Mouse (Mus musculus): Measurements from ENCODE around the gene Gm28308. TPM values are rescaled to one million over a fixed set of nuclear protein-coding genes. Genes with fewer than 3 reads are reported as not detected.

Gene Gm28308
- total RNA-seq, 2 experiments from 2014 or later, result not detected

DNA sequence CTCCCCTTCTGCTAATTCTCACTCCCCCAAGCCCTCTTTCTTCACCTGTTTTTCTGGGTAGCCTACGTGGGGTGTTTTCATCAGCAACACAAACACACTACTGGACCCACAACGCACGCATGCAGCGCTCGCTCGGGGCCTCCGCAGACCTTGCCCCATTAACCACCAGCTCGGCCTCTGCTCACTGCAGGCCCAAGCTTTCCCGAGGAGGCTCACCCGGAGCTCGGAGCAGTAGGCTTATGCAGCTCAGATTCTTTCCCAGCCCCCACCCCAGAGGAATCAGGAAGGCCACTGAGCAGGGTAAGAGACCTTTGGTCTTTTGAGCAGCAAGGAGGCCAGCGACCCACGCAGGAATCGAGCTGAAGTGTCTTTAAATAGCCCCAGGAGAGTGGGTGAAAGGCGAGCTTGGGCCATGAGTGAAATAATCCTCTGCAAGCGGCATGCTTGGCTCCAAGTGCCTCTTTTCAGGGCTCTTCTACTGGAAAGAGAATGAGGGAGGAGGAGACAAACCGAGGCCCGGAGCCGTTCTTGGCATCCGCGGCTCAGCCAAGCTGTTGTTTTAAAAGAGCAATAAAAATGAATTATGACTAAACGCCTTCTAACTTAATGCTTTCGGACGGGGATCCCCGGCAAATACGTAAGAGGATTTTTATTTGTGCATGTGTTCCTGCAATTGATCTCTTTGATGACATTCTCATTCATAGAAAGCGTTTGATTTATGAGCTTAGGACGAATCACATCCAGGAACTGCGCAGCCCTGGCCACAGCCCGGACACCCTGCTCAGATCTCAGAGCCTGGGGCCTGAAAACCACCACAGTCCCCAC lies 52.4 kb downstream of the Gm28308 start:
- intact Hi-C loops (cut with DNase I), result no loop called here
- no peak for DNase-seq

- intact Hi-C loops (cut with DNase I), result loop anchor here (5.0 kb wide), 1 partner anchor 153 kb away; no protein-coding TSS in a partner anchor
- DNase-seq, result no peak
Observed at GRCm38 (mm10) chr6:52159979-52160378, 53.2 kb downstream of the Gm28308 start.

DNA sequence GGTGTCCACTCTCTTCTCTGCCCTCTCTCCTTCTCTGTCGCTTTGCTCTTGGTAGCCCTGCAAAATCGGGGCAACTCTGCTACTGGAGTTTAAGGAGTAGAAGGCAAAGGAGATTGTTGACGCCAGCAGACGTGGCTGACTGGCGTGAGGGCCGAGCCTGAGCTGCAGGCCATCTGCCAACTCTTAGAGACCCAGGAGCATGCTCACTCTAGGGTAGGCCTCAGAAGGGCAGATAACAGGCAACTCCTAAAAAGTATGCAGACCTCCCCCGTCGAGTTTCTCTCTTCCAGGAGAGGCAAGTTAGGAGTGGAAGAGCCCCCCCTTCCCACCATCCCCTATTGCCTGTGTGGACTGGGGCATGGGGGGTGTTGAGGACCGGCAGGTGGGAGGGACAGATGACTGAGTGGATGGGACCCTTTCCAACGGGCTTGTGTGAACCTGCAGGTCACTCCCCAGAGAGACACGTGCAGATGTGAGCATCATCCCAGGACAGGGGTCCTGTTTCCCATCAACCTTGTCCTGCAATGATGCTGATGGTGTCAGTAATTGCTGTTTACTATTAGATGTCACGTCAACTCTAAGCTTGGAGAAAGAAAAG lies 53.9 kb downstream of the Gm28308 start:
- DNase-seq, result no peak
- intact Hi-C loops (cut with DNase I), result loop anchor here (5.0 kb wide), 1 partner anchor 152 kb away; no protein-coding TSS in a partner anchor

DNA sequence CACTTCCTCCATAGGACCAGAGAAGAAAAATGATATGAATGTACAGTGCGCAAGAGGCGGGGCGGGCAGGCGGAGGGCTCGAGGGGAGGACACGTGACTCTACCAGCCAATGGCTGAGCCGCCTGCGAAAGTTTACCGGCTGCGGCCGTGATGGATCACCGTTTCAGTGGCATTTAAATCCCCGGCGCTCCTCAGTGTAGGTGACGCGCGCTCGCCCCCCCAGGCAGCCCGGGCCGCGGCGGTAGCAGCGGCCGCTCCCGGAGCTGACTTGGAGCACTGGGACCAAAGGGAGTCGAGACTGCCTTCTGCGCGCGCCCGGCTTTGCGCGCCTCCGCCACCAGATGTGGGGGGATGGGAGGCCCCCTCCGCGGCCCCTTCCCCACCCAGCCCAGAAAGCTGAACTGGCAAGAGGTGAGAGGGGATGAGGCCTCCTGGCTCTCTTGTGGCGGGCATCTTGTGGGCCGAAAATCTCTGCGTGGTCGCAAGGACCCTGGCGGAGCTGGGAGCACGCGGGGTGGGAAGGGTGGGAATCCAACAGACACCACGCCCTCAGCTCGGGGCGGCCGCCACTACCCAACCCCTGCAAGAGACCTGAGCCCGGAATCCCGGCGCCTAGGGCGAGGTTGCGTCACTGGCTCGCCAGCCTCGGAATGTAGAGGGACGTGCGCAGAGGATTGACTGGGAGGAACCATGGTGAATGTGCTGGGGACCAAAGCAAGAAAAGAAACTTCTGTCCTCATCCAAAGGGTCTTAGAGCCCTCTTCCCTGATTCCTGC lies 54.7 kb downstream of the Gm28308 start, which contains the start of gene Hoxa1:
TSS of gene Hoxa1 (minus strand) at position 42 of the 776 bp plus-strand sequence.
- intact Hi-C loops (cut with DNase I), result loop anchor here (5.0 kb wide), 1 partner anchor 151 kb away; no protein-coding TSS in a partner anchor
- peak; percentile 53 for DNase-seq

- intact Hi-C loops (cut with DNase I), result loop anchor here (5.0 kb wide), 1 partner anchor 150 kb away; no protein-coding TSS in a partner anchor
- DNase-seq, result no peak
Observed at GRCm38 (mm10) chr6:52157466-52158275, 55.5 kb downstream of the Gm28308 start.

- DNase-seq, result no peak
- intact Hi-C loops (cut with DNase I), result loop anchor here (5.0 kb wide), 1 partner anchor 149 kb away; no protein-coding TSS in a partner anchor
Observed at GRCm38 (mm10) chr6:52156551-52157200, 56.5 kb downstream of the Gm28308 start.

GRCm38 (mm10) chr6:52155471-52155870 lies 57.7 kb downstream of the Gm28308 start:
- DNase-seq, result no peak
- intact Hi-C loops (cut with DNase I), result loop anchor here (5.0 kb wide), 1 partner anchor 148 kb away; no protein-coding TSS in a partner anchor

DNA sequence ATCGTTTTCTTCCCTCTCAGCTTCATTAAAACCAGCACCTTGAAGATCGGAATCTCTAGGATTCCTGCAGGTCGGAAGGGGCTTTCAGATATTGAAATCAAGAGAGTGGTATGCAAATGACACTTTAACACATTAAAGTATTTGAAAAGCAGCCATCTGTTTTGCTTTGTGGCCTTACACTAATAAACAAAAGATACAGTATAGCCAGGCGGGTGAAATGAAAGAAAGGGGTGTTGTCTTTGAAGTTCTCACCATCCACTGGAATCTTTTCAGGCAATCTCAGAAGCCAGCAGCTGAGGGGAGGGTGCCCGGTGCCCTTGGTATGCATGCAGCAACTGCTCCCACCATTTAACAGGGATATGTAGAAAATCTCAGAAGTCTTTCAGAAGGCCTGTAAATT lies 59.1 kb downstream of the Gm28308 start:
- intact Hi-C loops (cut with DNase I), result no loop called here

DNA sequence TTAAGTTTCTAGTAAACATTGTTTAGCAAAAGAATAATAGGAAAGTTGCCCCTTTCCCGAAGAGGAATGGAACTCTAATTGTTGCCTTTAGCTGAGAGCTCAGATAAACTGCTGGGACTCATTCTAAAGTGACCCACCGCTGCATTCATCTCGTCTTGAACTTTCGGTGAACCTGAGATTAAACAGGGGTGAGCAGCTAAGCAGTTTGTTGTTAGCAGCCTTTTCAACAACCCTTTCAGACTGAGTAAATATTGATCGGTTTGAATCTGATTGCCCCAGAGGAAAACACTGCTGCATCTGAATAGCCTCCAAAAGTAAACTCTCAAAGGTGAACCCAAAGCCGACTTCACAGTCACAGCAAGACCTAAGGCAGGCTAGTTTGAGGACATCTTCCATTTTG lies 59.9 kb downstream of the Gm28308 start:
- DNase-seq, result no peak
- intact Hi-C loops (cut with DNase I), result no loop called here

More for the DNA sequence above, 59.1 kb downstream of the Gm28308 start:
- DNase-seq, result no peak

- intact Hi-C loops (cut with DNase I), result no loop called here
- DNase-seq, result no peak
Observed at GRCm38 (mm10) chr6:52152226-52153193, 60.6 kb downstream of the Gm28308 start.

DNA sequence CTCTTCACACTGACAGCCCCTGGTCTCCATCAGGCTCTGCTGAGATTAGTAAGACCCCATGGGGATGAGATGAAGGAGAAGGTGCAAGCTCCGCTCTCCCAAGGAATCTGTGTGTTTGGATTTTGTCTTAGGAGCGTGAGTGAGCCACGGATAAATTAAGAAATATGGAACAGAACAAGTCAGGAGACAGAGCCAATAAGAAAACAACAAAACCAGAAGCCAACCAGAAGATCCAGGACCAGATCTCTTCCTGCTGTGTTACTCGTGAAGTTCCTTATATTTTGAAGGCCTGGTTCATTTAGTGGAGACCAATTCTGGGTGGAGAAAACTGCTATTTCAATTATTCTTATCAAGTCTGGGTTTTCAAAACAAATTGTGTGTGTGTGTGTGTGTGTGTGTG lies 61.6 kb downstream of the Gm28308 start:
- DNase-seq, result no peak
- intact Hi-C loops (cut with DNase I), result no loop called here

DNA sequence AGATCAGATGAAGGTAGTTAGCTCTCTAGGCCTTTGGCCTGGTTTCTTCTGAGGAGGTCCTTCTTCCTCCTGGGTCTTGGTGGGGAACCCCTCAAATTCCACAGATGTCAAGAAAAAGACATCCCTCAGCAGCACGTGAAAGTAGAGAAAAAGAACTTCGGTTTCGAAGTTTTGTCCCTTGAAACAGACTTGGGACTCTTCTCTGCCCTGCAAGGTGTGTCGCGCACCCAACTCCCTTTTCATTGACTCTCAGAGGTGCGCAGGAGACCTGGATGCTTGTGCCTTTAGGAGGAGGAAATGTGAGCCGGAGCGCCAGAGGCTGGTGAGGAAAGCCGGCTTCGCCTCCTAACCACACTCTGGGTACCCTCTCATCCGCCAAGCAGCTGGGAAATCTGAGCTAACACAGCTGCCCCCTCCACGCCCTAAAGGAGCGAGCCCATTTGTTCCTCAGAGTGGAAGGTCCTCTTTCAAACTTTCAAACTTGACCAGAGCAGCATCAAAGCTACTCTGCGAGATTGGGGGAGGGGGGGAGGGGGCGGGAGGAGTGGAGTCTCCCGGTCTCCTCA lies 62.7 kb downstream of the Gm28308 start:
- DNase-seq, result no peak
- intact Hi-C loops (cut with DNase I), result no loop called here

DNA sequence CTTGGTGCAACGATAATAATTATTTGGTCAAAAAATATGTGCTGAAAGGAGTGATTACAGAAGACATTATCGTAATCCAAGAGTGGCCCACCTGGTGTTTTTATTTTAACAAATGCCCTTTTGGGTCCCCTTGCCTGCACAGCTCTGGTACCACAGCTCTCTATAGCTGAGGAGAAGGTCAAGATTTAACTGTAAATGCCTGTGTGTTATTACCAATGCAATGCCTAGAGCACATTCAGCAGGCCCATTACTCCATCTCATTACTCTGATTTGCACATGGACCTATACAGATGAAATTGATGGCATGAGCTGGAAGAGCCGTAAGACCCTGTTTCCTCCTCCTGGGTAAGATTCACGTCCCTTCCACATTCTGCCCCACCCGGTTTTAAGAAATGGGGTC lies 74.0 kb downstream of the Gm28308 start:
- intact Hi-C loops (cut with DNase I), result loop anchor here (10.0 kb wide), 1 partner anchor 114 kb away; no protein-coding TSS in a partner anchor
- no peak for DNase-seq

DNA sequence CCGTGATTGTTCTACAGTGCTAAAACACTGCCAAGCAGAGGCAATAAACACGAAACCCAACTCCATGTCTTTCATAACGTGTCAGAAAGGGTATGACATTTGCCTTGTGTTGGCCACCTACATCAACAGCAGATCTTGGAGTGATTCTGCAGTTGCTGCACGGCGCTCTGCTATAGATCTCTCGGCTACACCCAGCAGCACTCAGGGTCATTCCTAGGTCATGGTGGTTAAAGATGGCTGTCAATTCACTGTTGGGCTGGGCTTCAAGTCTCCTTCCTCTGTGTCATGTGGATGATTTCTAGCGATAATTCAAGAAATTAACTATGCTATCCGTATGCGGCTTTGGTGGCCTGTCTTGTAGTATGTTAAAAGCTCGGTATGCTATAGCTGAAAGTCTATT lies 74.6 kb downstream of the Gm28308 start:
- intact Hi-C loops (cut with DNase I), result loop anchor here (10.0 kb wide), 1 partner anchor 114 kb away; no protein-coding TSS in a partner anchor

GRCm38 (mm10) chr6:52137841-52138535 lies 75.2 kb downstream of the Gm28308 start:
- intact Hi-C loops (cut with DNase I), result loop anchor here (10.0 kb wide), 1 partner anchor 113 kb away; no protein-coding TSS in a partner anchor

More for the DNA sequence above, 74.6 kb downstream of the Gm28308 start:
- no peak for DNase-seq

DNA sequence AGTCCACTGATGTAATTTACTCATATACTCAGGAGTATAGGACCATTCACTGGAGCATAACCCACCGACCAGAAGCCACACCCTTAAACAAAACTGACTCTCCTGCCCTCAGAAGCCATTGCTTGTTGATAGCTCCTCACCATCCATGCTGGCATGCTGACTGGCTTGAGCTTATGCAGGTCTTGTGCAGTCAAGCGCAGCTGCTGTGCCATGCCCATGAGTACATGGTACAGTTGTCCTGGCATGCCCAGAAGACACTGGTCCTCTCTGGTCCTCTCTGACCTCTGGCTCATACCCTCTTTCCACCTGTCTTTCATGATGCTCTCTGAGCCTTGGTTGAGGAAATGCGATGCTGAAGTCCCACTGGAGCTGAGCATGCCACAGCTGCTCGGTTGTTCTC lies 89.5 kb downstream of the Gm28308 start:
- intact Hi-C loops (cut with DNase I), result loop anchor here (5.0 kb wide), 1 partner anchor 71 kb away; no protein-coding TSS in a partner anchor
- DNase-seq, result no peak

More at GRCm38 (mm10) chr6:52137841-52138535, 75.2 kb downstream of the Gm28308 start:
- no peak for DNase-seq

DNA sequence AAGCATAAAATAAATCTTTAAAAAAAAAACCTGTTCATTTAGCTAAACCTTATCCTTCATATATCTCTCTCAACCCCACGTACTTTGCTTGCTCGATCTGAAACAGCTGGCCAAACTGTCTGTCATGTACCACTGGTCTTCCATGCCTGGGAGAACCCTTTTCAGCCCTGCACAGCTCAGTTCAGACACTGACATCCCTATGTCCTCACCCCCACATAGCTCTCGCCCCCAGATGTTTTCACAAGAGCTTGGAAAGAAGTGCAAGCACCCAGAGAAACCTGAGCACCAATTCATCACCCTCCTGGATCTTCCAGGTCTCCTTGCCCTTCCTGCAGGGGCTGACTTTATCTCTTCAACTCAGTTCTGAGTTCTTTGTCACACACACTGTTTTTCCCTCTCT lies 92.0 kb downstream of the Gm28308 start:
- intact Hi-C loops (cut with DNase I), result loop anchor here (5.0 kb wide), 1 partner anchor 69 kb away; no protein-coding TSS in a partner anchor
- DNase-seq, result no peak
